Mouse (Mus musculus): ENCODE data around the gene Hpca. TPM values are rescaled to one million over a fixed set of nuclear protein-coding genes. Genes with fewer than 3 reads are reported as not detected.

Gene Hpca
- 4.1 and 5.2 TPM in 2 replicates for polyA plus RNA-seq (2015; fragmentation: Nextera tagmentation; extraction: Ambion mirVana)

DNA sequence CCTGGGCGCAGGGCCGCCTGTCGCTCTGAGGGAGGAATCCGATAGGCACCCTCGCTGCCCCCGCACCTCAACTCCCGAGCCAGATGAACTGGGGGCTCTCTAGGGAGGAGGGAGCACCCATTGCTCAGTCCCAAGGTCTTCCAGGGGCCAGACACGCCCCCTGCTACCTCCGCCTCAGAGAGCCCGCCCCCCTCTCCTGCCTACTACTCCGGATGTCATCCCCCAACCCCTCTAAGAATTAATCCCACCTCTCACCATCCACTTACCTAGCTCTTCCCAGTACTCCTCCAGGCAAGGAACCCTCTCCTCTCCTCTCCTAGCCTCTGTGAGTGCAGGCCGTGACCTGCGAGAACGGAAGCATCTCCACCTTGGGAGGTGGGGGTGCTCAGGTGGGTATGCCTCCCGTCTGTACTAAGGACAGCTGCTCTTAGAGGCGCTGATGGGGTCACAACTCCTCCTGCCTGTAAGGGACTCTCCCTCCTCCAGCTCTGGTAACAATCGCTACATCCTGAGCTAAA, at the start of gene Hpca:
TSS of gene Hpca (minus strand) at position 468 of the 518 bp plus-strand sequence.
- peak; percentile 11; the same call in 1 of the 2 replicates for ATAC-seq
- Histone ChIP-seq H3K9ac (no peak within 1 kb of the TSS), H3K9me3 (no peaks in the 10 kb centered on the region), H3K27ac (no peak within 1 kb of the TSS), H3K27me3 (replicated peaks) (peaks cover 52% of the 10 kb centered on the region), H3K36me3 (no peaks in the 10 kb centered on the region), H3K4me1 (replicated peaks) (peaks cover 31% of the 10 kb centered on the region), H3K4me3 (replicated peaks) (peak within 1 kb of the TSS; percentile 49), H3K4me2 (replicated peaks) (peak within 1 kb of the TSS; percentile 97)
- 2% methylated on average over 17 of the region's 17 CpGs for WGBS

DNA sequence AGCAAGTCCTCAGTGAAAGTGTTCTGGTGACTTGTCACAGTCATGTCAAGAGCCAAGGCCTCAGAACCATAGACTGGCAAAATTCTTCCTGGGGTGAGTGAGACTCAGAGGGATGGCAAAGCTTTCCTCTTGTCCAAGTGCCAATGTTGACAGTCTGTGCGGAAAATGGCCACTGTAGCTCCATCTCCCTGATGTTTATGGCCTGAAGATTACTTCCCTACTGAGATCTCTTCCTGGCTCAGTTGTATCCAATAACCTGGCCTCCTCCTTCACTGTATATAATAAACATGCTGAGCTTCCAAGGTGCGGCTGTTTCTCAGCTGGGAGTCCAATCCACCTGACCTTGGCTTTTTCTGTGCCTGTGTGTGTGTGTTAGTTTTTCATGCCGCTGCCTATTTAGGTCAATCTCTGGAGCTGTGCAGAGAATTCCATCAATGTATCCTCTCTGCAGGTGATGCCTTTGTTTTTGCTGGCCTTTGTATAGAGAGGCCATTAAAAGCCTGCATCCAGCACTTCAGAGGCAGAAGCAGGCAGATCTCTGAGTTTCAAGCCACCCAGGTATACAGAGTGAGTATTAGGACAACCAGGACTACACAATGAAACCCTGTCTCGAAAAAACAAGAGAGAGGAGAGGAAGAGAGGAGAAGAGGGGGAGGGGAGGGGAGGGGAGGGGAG, 39.9 kb upstream of the Hpca start:
- WGBS: 88% methylated on average over 3 of the region's 4 CpGs
- no peak overlapping the region for H3K27ac ChIP-seq

GRCm38 (mm10) chr4:129161076-129161475, 39.2 kb upstream of the Hpca start:
- Histone ChIP-seq H3K4me2 (replicated peaks) (no peak overlapping the region), H3K9ac (no peak overlapping the region), H3K27me3 (replicated peaks) (no peaks in the 10 kb centered on the region), H3K4me3 (replicated peaks) (no peak overlapping the region), H3K9me3 (no peaks in the 10 kb centered on the region), H3K4me1 (replicated peaks) (no peaks in the 10 kb centered on the region; the same call in 1 of the 2 replicates), H3K27ac (no peak overlapping the region), H3K36me3 (peaks cover 3% of the 10 kb centered on the region; the same call in 1 of the 2 replicates)
- WGBS: 95% methylated on average over 1 of the region's 1 CpGs
- ATAC-seq: no peak

More for the DNA sequence above, 39.9 kb upstream of the Hpca start:
- H3K4me1 ChIP-seq (replicated peaks): no peaks in the 10 kb centered on the region; the same call in 1 of the 2 replicates
- H3K4me3 ChIP-seq (replicated peaks): no peak overlapping the region
- peaks cover 3% of the 10 kb centered on the region; the same call in 1 of the 2 replicates for H3K36me3 ChIP-seq
- H3K4me2 ChIP-seq (replicated peaks): no peak overlapping the region
- no peaks in the 10 kb centered on the region for H3K9me3 ChIP-seq
- no peak overlapping the region for H3K9ac ChIP-seq
- ATAC-seq: no peak
- H3K27me3 ChIP-seq (replicated peaks): no peaks in the 10 kb centered on the region

DNA sequence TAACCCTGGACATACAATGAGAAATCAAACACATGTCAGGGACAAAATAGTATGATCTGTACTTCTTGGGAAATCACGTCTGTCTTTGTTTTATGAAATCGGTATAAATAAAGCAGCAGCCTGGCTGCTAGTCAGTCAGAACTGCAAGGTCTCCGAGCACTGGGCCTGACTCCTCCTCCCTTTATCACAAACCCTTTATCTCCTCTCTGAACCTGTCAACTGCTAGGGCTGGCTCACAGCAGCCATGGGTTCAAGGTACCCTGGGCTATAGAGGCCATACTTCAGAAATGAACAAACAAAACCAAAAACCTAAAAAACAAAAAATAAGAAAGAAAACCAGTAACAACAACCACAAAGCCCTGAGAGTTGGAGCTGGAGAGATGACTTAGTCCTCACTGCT, 36.7 kb upstream of the Hpca start:
- WGBS: 52% methylated on average over 3 of the region's 3 CpGs
- Histone ChIP-seq H3K27me3 (replicated peaks) (no peaks in the 10 kb centered on the region), H3K27ac (no peak overlapping the region), H3K4me1 (replicated peaks) (no peaks in the 10 kb centered on the region; the same call in 1 of the 2 replicates), H3K4me3 (replicated peaks) (no peak overlapping the region), H3K36me3 (peaks cover 8% of the 10 kb centered on the region), H3K9ac (no peak overlapping the region), H3K4me2 (replicated peaks) (no peak overlapping the region), H3K9me3 (no peaks in the 10 kb centered on the region)
- peak; percentile 90 for ATAC-seq

GRCm38 (mm10) chr4:129157541-129157940, 35.7 kb upstream of the Hpca start:
- no peak overlapping the region for H3K9ac ChIP-seq
- H3K27ac ChIP-seq: no peak overlapping the region
- H3K4me3 ChIP-seq (replicated peaks): no peak overlapping the region
- no peaks in the 10 kb centered on the region; the same call in 1 of the 2 replicates for H3K4me1 ChIP-seq (replicated peaks)
- ATAC-seq: 0 out of 2 replicates have a peak, but pooled peaks have one; percentile 58
- WGBS: 49% methylated on average over 5 of the region's 5 CpGs
- no peaks in the 10 kb centered on the region for H3K9me3 ChIP-seq
- H3K4me2 ChIP-seq (replicated peaks): no peak overlapping the region
- no peaks in the 10 kb centered on the region for H3K27me3 ChIP-seq (replicated peaks)
- peaks cover 10% of the 10 kb centered on the region for H3K36me3 ChIP-seq

DNA sequence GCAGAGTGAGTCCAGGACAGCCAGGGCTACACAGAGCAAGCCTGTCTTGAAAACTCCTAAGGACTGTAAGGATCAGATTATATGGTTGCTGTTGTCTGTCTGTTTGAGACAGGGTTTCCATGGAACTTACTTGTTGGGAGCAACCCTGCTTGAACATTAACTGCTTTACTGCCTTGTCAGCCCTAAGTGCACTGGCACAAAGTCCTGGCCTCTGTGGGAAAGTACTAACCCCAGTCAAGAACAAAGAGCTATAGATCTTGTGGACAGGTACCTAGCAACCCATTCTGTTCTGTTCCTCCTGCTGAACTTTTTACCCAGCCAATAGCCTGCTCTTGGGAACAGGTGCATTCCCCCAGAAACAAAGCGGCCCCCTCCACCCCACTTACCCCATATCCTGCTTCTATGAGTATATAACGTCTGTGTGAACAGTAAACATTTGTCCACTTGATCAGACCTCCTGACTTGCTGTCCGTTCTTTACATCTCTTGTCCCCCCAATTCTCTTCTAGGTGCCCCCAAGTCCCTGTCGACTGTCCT, 29.5 kb upstream of the Hpca start:
- Histone ChIP-seq H3K4me2 (replicated peaks) (no peak overlapping the region), H3K27ac (peak overlapping the region; percentile 45)
- ATAC-seq: peak; percentile 93

DNA sequence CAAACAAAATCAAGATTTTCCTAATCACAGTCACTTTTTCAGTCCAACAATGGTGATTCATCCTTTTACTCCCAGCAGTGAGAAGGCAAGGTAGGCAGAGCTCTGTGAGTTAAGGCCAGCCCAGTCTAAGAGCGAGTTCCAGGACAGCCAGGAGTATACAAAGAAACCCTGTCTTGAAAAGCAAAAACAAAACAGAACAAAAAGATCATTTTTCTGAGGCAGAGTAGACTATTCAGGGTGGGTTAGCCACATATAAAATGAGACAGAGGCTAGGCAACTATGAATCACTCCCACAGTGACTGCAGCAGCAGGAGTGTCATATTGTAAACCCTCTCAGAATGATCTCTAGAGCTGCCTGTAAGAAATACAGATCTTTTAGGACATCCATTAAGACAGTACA, 27.5 kb upstream of the Hpca start:
- ATAC-seq: no peak
- Histone ChIP-seq H3K27me3 (replicated peaks) (no peaks in the 10 kb centered on the region), H3K36me3 (peaks cover 8% of the 10 kb centered on the region; the same call in 1 of the 2 replicates), H3K4me1 (replicated peaks) (0 out of 2 replicates have a peak, but pooled peaks cover 5% of the 10 kb centered on the region), H3K9ac (no peak overlapping the region), H3K27ac (no peak overlapping the region), H3K4me3 (replicated peaks) (no peak overlapping the region), H3K9me3 (no peaks in the 10 kb centered on the region), H3K4me2 (replicated peaks) (no peak overlapping the region)
- WGBS: 71% methylated on average over 1 of the region's 1 CpGs

More for the DNA sequence above, 29.5 kb upstream of the Hpca start:
- H3K9ac ChIP-seq: no peak overlapping the region
- no peak overlapping the region for H3K4me3 ChIP-seq (replicated peaks)
- H3K27me3 ChIP-seq (replicated peaks): no peaks in the 10 kb centered on the region
- no peaks in the 10 kb centered on the region for H3K4me1 ChIP-seq (replicated peaks)
- peaks cover 13% of the 10 kb centered on the region; the same call in 1 of the 2 replicates for H3K36me3 ChIP-seq
- no peaks in the 10 kb centered on the region for H3K9me3 ChIP-seq
- WGBS: 67% methylated on average over 4 of the region's 4 CpGs

GRCm38 (mm10) chr4:129147552-129148103, 25.8 kb upstream of the Hpca start:
- Histone ChIP-seq H3K27me3 (replicated peaks) (no peaks in the 10 kb centered on the region), H3K36me3 (peaks cover 7% of the 10 kb centered on the region; the same call in 1 of the 2 replicates), H3K9ac (no peak overlapping the region), H3K27ac (no peak overlapping the region), H3K4me1 (replicated peaks) (0 out of 2 replicates have a peak, but pooled peaks cover 7% of the 10 kb centered on the region), H3K4me3 (replicated peaks) (no peak overlapping the region), H3K9me3 (no peaks in the 10 kb centered on the region), H3K4me2 (replicated peaks) (no peak overlapping the region)
- ATAC-seq: no peak
- 77% methylated on average over 13 of the region's 13 CpGs for WGBS

DNA sequence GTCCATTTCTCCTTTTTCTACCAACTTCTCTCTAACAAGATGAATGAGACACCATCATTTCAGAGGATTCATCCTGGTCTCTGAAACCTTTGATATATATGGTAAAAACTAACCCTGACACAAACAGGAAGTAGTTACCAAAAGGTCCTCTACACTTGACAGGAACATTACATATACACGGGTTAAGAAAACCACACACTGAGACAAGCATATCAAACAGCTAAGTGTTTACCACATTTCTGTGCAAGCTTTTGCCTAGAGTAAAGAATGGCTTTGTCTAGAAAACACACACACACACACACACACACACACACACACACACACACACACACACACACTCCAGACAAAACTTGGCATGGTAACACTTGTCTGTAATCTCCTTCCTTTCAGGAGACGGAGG, 24.6 kb upstream of the Hpca start:
- 47% methylated on average over 2 of the region's 2 CpGs for WGBS
- no peaks in the 10 kb centered on the region for H3K27me3 ChIP-seq (replicated peaks)
- no peak overlapping the region for H3K9ac ChIP-seq
- no peak overlapping the region for H3K4me2 ChIP-seq (replicated peaks)
- H3K9me3 ChIP-seq: no peaks in the 10 kb centered on the region
- H3K36me3 ChIP-seq: peaks cover 6% of the 10 kb centered on the region; the same call in 1 of the 2 replicates
- ATAC-seq: no peak
- no peak overlapping the region for H3K27ac ChIP-seq
- no peak overlapping the region for H3K4me3 ChIP-seq (replicated peaks)
- peaks cover 9% of the 10 kb centered on the region; the same call in 1 of the 2 replicates for H3K4me1 ChIP-seq (replicated peaks)

- 0 out of 2 replicates have a peak, but pooled peaks cover 6% of the 10 kb centered on the region for H3K36me3 ChIP-seq
- H3K4me3 ChIP-seq (replicated peaks): no peak overlapping the region
- H3K4me2 ChIP-seq (replicated peaks): no peak overlapping the region
- no peaks in the 10 kb centered on the region for H3K27me3 ChIP-seq (replicated peaks)
- H3K9me3 ChIP-seq: no peaks in the 10 kb centered on the region
- no peak overlapping the region for H3K9ac ChIP-seq
- no peak for ATAC-seq
- WGBS: 53% methylated on average over 4 of the region's 4 CpGs
- H3K4me1 ChIP-seq (replicated peaks): peaks cover 9% of the 10 kb centered on the region; the same call in 1 of the 2 replicates
- no peak overlapping the region for H3K27ac ChIP-seq
Observed at GRCm38 (mm10) chr4:129145943-129146342, 24.1 kb upstream of the Hpca start.

DNA sequence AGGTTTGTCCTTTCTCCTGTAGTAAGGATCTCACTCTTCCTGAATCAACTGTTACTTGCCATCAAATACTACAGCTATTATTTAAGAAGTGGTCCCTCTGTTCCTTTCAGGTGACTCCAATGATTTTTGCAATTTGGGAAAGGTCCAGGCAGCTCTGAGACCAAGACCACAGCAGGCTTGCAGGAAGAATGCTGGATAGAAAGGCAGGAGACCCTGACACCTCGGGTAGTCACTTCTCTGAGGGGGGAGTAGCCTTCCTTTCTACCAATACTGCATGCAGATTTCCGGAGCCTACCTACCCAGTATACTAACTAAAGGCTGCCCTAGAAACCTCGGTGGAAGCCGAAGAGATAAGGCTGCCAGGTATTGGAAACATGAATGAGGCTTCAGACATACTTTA, 23.6 kb upstream of the Hpca start:
- 56% methylated on average over 4 of the region's 4 CpGs for WGBS
- no peak for ATAC-seq
- Histone ChIP-seq H3K36me3 (0 out of 2 replicates have a peak, but pooled peaks cover 6% of the 10 kb centered on the region), H3K27me3 (replicated peaks) (no peaks in the 10 kb centered on the region), H3K4me1 (replicated peaks) (peaks cover 9% of the 10 kb centered on the region; the same call in 1 of the 2 replicates), H3K27ac (peak overlapping the region; percentile 48; the same call in 1 of the 2 replicates), H3K9me3 (no peaks in the 10 kb centered on the region), H3K4me2 (replicated peaks) (no peak overlapping the region), H3K9ac (no peak overlapping the region), H3K4me3 (replicated peaks) (no peak overlapping the region)

Measured in intestine, embryonic 15.5 days (tissue).